Mouse (Mus musculus) erythroid progenitor cell, adult 5-6 weeks (primary cell): Measurements from ENCODE around the gene Rbms3. TPM values are rescaled to one million over a fixed set of nuclear protein-coding genes. Genes with fewer than 3 reads are reported as not detected.

ENCODE experiments used
- ATAC-seq: replicated peaks from 2 replicates; pipeline ENCODE4 v1.8.0; 2016; ENCODE audit warnings: moderate number of reproducible peaks, mild to moderate bottlenecking, moderate TSS enrichment, inconsistent platforms; ENCODE audit not compliant: poor library complexity, low FRiP score, severe bottlenecking
- total RNA-seq, 2 experiments: library from RNA; stranded (forward) in 1 of 2; stranded (reverse) in 1 of 2; fragments of 150-400 nt in 1 of 2; fragments of 186-747, 209-891 nt in 1 of 2; gene quantifications; 2 replicates each; pipeline versions ENCODE4 v1.2.3 to v1.2.4; 2015 to 2017; ENCODE audit warnings: low replicate concordance in 2 of 2

Rbms3 gene
- total RNA-seq, 2 experiments from 2014 or later, result not detected

DNA sequence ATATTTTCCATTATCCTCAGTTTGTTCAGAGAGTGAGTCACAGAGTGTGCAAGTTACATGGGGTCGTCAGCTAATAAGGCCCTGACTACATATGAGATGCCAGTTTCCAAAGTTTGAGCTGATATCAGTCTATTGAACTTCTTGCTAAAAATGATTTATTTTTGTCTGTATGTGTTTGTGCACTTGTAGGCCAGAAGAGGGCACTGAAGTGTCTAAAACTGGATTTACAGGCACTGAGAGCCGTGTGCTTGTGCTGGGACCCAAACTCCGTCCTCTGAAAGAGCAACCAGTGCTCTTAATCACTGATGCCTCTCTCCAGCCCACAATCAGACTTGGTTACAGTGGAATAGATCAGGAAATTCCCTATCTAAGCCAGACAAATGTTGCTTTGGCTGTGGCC is 882.8 kb downstream of the Rbms3 start:
- ATAC-seq, result no peak

DNA sequence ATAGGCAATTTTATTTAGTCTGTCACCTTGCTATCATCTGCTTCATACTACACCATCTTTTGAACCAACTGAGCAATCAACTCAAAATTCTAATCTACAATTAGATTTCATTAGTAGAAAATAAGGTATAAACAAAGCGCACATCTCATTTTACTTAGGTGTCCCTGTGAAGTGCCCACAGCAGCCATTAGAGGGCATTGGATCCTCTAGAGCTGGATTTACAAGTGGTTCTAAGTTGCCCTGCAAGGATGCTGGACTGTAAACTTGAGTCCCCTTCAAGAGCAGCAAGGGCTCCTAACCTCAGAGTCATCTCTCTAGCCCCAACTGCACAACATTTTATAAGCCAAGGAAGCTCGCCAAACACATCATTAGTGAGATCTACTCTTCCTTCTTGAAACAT is 891.9 kb downstream of the Rbms3 start:
- ATAC-seq, result no peak

DNA sequence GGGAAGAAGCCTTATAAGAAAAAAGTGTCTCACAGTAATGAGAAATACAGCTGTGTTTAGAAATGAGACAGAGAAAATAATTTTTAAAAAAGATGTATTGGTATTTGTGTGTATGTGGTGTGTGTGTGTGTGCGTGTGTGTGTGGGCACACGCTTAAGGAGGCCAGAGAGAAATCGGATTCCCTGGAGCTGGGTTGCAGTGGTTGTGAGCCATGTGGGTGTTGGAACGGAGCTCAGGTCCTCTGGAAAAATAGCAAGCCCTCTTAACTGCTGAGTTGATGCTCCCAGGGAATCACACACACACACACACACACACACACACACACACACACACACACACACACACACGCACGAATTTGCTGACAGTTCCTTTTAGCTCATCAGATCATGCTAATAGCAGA is 900.5 kb downstream of the Rbms3 start:
- no peak for ATAC-seq

DNA sequence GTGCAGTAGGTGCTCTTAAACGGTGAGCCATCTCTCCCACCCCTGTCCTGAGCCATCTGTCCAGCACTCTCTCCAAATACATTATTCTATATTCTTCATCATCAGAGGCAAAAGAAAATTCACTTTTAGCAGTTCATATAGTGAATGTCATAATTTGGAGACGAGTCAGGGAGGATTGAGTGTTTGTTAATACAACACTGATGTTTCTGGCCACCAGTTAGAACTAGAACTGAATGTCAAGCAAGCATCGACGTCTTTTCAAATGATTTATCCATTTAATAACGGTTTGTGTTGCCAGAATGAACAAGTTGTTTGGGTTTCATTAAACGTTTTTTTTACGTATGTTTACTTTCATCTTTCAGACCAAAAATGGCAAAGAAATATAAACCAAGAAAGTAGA is 901.1 kb downstream of the Rbms3 start:
- no peak for ATAC-seq

DNA sequence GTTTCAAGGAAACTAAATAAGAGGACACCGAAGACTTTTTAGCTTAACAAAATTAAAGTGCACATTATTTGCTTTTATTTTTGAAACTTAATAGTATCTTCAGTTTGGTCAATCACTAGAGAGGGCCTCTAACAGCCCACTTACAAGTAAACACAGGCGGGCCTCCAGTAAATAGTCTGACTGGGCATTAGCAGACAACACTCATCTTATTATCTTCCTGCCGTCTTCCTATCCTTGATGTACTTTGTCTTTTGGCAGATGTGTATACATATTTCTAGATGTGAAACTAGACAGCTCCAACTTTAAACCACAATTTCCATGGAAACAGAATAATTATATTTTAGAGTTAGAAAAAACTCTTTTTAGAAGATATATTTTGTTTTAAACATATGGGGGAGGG is 901.6 kb downstream of the Rbms3 start:
- no peak for ATAC-seq

DNA sequence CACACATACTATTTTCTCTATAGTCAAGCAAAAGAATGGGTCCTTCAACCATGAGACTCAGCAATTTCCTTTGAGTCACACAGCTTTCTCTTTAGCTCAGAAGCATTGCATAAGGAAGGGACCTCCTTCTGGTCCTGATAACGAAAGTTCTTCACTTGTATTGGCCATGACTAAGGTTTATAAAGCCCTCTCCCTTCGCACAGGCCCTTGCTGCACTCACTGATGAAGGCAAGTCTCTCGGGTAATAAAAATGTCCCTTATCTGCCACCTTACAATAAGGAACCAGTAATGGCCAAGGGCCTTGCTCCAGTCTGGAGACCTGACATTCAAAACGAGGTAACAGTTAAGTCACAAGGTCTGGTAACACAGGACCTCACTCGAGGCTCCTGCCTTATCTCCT is 905.1 kb downstream of the Rbms3 start:
- no peak for ATAC-seq

DNA sequence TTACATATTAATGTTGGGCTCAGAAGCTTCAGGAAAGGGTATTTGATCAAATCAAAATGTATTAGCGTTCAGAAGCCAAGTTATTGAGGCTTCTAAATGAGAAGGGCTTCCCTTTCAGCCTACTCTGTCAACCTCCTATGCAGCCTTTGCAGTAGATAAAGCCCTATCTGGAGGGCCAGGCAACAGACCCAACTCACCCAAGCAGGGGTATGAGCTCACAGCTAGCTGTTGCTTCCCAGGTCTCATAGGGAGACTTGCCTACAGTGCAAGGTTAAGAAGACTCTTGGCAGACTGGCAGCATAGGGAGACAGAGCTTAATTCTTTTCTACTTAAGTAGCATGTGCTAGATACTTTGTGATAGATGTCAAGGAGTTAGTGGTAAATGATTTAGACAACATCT is 926.6 kb downstream of the Rbms3 start:
- ATAC-seq, result no peak

DNA sequence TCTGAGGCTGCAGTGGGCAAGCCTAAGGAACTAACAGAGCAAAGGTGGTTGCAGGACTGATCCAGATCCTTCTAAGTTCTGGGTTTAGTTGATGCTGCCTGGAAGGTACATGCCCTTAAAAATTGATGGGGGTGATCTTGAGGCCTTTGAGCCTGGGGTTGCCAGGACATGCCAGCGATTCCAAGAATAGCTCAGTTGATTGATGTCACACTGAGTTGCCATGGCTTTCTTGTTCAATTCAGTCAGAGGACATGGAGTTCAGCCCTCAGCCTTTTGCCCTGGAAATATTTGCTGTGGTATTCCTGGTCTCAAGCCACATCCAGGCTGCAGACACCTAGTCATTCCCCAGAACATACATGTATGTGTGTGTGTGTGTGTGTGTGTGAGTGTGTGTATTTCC is 927.1 kb downstream of the Rbms3 start:
- ATAC-seq, result no peak

DNA sequence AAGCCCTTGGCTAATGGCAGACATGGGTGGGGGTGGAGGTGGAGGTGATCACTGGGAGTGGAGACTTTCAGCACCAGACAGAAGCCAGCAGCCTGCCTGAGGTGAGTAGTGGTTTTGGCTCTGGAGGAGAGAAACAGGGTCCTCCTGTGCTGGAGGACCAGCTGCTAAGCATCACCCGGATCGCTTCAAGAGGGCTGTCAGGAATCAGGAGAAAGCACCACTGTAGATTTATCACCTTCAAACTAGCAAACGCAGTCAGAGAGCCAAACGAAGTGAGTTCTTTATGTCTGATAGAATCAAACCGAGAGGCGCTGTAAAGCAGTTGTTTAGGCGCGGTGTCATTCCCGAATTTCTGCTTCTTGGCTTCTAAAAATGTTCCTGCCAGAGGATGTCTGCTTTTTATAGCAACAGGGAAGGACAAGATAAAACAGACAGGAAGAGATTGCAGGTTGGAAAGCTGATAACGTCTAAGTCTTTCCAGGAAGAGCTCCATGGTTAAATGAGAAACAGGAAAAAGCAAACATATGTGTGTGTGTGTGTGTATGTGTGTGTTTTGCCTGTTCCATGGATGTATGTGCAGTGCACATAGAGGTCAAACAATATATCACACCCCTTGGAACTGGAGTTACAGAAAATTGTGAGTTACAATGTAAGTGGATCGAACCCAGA is 928.1 kb downstream of the Rbms3 start:
- ATAC-seq, result no peak

DNA sequence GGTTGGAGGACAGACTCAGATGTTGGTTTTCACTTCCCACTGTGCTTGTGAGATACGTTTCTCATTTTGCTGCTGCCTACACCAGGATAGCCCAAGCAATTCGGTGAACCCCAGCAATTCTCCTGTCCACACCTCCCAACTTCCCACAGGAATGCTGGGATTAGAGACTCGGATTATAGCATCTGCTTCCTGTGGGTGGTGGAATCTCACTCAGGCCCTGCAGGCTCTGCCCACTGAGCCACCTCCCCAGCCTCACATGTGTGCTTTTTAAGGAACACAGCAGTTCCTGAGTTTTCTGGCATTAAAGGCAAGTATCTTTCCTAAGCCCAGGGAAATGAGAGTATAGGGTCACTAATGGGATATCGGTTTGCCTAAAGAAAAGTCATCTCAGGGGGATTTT is 941.1 kb downstream of the Rbms3 start:
- ATAC-seq, result no peak

DNA sequence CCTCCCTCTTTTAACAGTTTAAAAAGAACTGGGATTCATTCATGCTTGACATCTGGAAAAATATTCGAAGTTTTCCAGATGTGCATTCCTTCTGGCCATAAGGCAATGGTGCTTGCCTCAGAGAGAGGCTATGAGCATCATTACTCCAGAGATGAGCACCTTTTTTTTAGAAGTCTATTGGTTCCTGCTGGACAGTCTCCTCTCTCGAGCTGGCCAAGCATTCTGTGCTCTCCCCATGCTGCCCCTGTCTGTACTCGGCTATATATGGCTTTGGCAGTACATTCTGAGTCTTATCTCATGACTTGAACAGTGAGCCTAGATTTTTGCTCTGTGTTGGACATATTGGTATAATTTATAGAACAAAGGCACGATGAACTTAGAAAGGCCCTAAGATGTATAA is 952.6 kb downstream of the Rbms3 start:
- no peak for ATAC-seq

DNA sequence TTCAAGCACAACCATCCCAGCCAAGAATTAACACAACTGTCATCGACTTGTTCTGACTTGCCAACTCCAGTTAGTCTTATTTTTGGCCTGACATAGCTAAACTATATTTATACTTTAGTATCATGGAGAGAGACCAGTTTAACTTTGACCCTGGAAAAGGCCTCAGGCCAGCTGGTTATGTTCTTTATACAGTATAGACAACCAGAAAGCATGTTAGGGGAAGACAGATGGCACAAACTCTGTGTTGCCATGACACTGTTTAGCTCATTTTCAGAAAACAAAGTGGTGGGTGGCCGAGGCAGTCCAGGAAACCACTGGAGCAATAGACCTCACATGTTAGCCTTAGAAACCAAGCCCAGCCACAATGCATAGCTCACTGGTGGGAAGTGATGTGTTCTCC is 953.3 kb downstream of the Rbms3 start:
- ATAC-seq, result no peak

DNA sequence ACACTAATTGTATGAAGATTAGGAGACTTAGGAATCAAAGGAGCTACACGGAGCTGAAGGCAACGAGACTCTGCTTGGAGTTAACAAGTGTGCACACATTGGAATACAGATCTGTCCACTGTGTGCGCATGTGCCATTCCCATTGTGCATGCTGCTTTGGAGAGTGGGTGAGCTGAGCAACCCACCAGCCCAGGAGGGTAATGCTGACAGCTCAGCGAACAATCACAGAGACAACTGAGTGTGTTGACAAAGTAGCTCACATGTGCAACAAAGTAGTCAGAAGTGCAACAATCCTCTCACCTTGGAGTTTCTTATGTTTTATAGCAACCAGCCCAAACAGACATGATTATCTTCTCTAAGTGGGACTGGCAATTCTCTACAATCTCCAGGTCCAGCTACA is 955.5 kb downstream of the Rbms3 start:
- no peak for ATAC-seq

DNA sequence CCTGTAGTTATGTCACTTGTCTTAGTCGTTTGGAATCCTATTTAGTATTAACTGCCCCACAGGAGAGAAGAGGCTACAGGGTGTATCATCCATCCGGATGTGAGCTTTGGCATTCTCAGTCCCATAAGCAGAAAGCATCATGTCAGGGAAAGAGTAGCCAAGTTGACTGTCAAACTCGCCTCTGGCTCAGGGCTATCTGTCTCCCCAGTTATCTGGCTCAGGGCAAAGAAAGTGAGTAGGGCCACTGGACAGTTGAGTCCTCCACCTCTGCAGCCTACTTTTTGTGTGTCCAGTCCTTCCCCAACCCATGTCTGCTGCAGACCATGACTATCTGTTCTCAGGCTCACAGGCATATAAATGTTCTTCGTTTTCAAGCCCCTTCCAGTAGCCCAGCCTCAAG is 968.7 kb downstream of the Rbms3 start:
- ATAC-seq, result no peak

DNA sequence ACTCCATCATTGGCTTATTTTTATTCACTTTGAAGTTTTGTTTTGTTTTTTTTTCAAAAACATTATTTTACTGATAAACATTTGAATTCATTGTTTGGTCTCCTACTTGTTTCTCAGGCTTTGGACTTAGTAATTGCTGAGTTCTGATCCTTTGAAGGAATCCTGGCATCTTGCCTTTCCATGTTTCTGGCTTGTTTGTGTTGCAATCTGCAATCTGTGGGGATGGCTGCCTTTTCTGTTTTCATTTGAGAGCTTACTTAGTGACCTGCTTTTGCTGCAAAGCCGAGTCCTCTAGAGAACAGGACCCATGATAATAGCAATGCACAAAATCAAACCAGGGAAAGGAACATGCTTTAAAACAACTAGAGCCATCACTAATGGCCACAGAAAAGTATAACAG is 969.8 kb downstream of the Rbms3 start:
- ATAC-seq, result no peak

DNA sequence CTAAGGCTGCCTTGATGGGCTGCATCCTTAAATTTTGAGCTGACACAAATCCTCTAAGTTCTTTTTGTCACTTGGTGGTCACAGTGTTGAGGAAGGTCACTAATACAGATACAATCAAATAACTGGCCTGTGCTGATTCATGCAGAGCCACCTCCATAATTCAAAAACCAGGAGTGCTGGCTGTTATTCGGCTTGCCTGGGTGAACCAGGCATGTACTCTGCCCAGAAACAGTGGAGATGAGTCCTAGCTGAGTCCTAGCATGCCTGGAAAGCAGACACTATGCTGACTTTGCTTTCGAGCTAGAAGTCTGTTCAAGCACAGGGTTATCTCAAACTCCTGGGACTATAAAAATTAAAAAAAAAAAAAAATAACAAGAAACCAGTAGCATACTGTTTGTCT is 972.6 kb downstream of the Rbms3 start:
- ATAC-seq, result no peak

DNA sequence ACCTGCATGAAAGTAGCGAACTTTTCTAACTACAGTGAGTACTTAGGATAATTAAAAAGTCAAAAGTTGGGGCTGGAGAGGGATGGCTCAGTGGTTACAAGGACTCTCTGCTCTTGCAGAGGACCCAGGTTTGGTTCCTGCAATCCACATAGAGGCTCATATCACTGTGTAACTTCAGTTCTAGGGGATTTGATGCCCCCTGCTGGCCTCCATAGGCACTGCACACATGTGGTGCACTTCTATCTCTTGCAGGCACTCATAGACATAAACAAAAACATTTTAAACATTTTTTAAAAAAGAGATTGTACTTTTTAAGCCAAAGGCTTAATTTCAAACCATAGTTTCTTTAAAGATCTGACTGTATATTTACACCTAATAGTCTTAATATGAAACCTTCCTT is 978.3 kb downstream of the Rbms3 start:
- no peak for ATAC-seq

DNA sequence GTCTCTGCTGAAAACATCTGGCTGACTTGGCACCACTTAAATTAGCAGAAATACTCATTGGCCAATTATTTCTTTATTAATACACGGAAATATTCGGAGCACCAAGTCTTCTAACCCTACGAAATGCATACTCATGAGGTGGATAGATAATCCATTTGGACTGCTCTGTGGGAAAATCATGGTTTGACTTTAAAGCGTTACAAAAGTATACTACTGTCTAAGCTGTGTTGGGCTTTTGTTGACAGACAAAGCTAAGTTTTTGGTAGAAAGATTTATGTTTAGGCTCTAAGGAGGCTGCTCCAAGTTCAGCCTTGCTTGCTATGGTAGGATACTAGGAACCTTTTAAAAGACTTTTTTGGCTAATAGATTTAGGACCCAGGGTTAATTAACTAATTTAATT is 979.8 kb downstream of the Rbms3 start:
- no peak for ATAC-seq

DNA sequence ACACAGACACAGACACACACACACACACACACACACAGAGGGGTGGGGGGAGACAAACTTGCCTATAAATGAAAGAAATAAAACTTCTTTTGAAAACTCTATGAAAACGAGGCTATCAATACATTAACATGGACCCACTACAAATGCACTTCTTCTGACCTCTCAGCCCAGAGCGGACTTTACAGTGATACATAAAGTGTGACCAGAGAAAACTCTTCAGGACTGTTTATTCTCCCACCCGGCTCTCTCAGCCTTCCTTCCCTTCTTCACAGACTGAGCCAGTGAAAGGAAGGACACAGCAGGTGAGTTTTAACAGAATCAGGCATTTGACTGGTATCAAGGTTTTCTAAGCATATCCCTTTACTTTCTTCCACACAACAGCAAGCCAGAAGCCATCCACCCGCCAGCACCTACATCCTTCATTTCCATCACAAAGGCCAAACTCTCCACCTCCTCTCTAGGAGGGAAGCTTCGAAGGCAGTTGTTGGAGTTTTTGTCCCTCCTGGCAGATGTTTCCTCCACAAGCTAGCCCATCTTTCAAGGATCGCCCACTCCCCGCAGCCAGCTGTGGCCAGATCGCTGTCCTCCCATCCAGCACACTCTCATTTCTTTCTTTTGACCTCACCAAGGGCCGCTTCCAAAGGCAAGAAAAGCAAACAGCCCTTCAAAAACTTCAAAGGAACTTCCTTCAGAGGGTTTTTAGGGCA is 980.5 kb downstream of the Rbms3 start:
- no peak for ATAC-seq

DNA sequence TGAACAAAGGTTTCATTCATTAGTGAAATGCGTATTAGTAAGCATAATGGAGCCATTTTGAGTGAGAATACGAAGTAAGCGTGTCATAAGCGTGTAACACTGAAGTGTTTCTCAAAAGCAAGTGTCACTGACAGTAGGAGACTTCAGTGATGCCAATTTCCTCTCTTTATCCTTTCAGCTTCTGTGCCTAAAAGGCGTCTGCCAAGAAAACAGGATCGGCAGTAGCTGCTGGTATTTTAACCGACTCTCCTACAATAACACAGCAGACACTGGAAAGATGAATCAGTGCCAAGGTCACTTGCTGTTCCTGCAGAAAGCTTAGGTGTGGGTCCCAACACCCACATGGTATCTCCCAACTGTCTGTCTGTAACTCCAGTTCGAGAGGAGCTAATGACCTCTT is 985.1 kb downstream of the Rbms3 start:
- ATAC-seq, result no peak

DNA sequence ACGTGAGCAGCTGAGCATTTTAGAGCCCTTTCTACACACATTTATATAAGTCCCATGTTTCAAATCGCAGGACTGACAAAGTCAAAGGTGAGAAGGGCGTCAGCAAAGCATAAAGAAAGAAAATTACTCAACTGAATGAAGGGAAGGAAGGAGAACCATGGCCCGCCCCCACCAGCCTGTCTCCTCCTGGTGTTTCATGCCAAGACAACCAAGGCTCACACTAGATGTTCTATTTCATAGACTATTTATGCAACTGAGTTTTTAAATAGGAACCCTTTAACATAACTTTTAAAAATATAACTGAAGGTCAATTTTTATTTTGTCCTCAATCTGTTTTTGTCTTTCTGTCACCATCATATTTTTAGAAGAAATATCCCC is 989.4 kb downstream of the Rbms3 start:
- ATAC-seq, result no peak
